Mouse (Mus musculus) liver, embryonic 16.5 days (tissue): ENCODE data around the gene Gm10322. TPM values are rescaled to one million over a fixed set of nuclear protein-coding genes. Genes with fewer than 3 reads are reported as not detected.

Experiments used
- ATAC-seq: fragments of 200-750 bp; cut with Nextera tagmentation; 2 replicates; pipeline ENCODE4 v1.8.0; 2017; ENCODE audit warnings: low read depth, mild to moderate bottlenecking, moderate number of reproducible peaks, moderate library complexity
- H3K27ac ChIP-seq: fragments of 300-500 bp; sonication (generic); 2 replicates; pipeline ENCODE4 v1.5.1; 2014; ENCODE audit warnings: mild to moderate bottlenecking, low read length
- H3K27me3 ChIP-seq: fragments of 300-500 bp; sonication (generic); 2 replicates; pipeline ENCODE4 v1.6.1; 2014; ENCODE audit warnings: low read depth, low read length, mixed read lengths; ENCODE audit not compliant: control insufficient read depth, insufficient read depth
- H3K36me3 ChIP-seq: fragments of 300-500 bp; sonication (generic); 2 replicates; pipeline ENCODE4 v1.6.1; 2014; ENCODE audit warnings: mild to moderate bottlenecking; ENCODE audit not compliant: control insufficient read depth, insufficient read depth
- H3K4me1 ChIP-seq: fragments of 300-500 bp; sonication (generic); 2 replicates; pipeline ENCODE4 v1.6.1; 2014; ENCODE audit warnings: low read depth, low read length, mixed read lengths; ENCODE audit not compliant: control insufficient read depth
- H3K4me2 ChIP-seq: fragments of 300-500 bp; sonication (generic); 2 replicates; pipeline ENCODE4 v1.6.1; 2014; ENCODE audit warnings: low read depth, low read length, mixed read lengths
- H3K4me3 ChIP-seq: fragments of 300-500 bp; sonication (generic); 2 replicates; pipeline ENCODE4 v1.5.1; 2014; ENCODE audit warnings: low read depth, mild to moderate bottlenecking, low read length
- H3K9ac ChIP-seq: fragments of 300-500 bp; sonication (generic); 2 replicates; pipeline ENCODE4 v1.6.1; 2014; ENCODE audit warnings: low read depth, low read length
- H3K9me3 ChIP-seq: fragments of 300-500 bp; sonication (generic); replicated peaks from 2 replicates; pipeline ENCODE4 v1.6.1; 2016; ENCODE audit warnings: low read length; ENCODE audit not compliant: control insufficient read depth
- WGBS: fragments of 180-500 bp; shearing (Covaris S2); extraction: QIAGEN DNeasy Blood & Tissue Kit; methylation state at CpG from one replicate; pipeline ENCODE4 v1.1.7; 2014; ENCODE audit not compliant: insufficient replicate concordance; 5-methylcytosine and 5-hydroxymethylcytosine counted together
- polyA plus RNA-seq: library from polyadenylated mRNA; unstranded; fragments of >200 nt; fragmentation: Nextera tagmentation; extraction: Ambion mirVana; gene quantifications from 2 replicates; pipeline ENCODE4 v1.2.1, GENCODE M21; 2015

Gene Gm10322
- polyA plus RNA-seq, 1 experiment from 2014 or later: not detected

DNA sequence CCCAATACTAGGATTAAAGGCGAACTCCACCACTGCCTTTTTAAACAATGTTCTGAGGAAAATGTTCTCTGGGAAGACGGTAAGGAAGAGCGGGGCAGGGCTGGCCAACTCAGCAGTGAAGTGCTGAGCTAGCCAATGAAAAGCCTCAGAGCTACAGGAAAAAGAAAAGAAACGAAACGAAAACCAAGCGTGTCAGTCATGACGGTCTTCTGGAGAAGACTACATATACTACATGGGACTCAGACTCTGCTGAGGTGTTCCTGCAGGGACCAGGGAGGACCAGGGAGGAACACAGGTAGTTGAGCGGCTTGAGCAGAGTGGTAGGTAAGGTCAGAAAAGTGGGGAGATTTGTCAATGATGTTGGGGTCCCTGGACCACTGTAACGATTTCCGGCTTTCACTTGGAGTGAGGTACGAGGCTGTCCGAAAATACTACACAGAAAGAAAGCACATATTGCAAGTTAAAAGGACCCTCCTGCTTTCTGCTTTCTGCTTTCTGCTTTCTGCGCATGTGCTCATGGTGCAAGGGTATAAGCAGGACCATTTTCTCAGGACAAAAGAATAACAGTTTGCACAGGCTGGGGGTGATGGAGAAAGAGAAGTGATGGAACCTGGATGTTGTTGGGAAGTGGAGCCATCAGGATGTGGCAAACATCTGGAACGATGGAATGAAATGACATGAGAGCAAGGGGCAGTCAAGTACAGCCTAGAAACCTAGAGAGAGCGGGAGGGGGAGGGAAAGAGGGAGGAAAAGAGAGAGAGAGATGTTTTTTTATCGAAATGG lies 21.1 kb downstream of the Gm10322 start:
- Histone ChIP-seq H3K36me3 (no peaks in the 10 kb centered on the region), H3K9me3 (no peaks in the 10 kb centered on the region), H3K4me2 (no peak overlapping the region), H3K4me3 (no peak overlapping the region), H3K4me1 (no peaks in the 10 kb centered on the region), H3K27me3 (no peaks in the 10 kb centered on the region), H3K27ac (no peak overlapping the region), H3K9ac (no peak overlapping the region)
- ATAC-seq: no peak
- 63% methylated on average over 16 of the region's 16 CpGs for WGBS

DNA sequence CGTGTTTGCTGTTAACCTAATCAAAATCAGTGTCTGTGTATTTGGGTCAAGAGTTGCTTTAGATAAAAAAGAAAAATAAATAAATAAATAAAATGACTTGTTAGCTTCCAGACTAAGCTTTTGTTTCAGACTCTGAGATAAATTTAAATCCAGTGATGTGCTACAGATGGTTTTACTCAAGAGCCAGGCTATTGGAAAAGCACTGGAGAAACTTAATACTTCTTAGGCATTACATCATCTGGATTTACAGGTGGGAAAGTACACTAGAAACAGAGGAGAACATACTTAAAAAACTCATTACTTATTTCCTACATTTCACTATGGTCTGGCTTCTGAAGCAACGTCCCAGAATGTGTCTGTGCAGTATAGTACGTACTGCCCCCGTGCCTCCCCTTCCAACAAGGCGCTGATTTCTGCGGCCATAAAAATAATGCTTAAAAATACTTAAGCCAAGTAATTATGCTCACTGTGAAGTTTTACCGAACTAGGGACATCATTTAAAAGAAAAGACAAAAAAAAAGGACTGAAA lies 21.8 kb downstream of the Gm10322 start:
- WGBS: 67% methylated on average over 7 of the region's 7 CpGs
- Histone ChIP-seq H3K27me3 (no peaks in the 10 kb centered on the region), H3K36me3 (no peaks in the 10 kb centered on the region), H3K9ac (no peak overlapping the region), H3K4me2 (no peak overlapping the region), H3K27ac (no peak overlapping the region), H3K4me3 (no peak overlapping the region), H3K9me3 (no peaks in the 10 kb centered on the region), H3K4me1 (no peaks in the 10 kb centered on the region)
- ATAC-seq: no peak

DNA sequence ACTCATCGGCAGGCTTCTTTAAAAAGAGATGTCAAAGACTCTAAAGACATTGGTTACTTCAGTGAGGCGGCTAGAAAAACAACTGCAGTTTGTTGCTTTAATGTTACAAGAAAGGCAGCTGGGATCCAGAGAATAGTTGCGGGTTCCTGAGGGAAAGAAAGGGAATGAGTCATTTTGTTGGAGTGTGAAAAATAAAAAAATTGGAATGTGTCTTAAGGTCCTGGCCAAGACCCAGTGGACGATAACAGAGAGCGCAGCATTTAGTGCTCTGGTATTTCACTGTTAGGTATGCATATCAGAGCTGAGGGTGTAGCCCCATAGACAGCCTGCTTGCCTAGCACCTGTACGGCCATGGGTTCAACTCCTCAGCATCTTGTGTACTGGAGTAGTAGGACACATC lies 22.7 kb downstream of the Gm10322 start:
- Histone ChIP-seq H3K27ac (no peak overlapping the region), H3K4me3 (no peak overlapping the region), H3K4me2 (no peak overlapping the region), H3K27me3 (no peaks in the 10 kb centered on the region), H3K36me3 (no peaks in the 10 kb centered on the region), H3K4me1 (no peaks in the 10 kb centered on the region), H3K9ac (no peak overlapping the region), H3K9me3 (no peaks in the 10 kb centered on the region)
- 76% methylated on average over 6 of the region's 6 CpGs for WGBS
- no peak for ATAC-seq

DNA sequence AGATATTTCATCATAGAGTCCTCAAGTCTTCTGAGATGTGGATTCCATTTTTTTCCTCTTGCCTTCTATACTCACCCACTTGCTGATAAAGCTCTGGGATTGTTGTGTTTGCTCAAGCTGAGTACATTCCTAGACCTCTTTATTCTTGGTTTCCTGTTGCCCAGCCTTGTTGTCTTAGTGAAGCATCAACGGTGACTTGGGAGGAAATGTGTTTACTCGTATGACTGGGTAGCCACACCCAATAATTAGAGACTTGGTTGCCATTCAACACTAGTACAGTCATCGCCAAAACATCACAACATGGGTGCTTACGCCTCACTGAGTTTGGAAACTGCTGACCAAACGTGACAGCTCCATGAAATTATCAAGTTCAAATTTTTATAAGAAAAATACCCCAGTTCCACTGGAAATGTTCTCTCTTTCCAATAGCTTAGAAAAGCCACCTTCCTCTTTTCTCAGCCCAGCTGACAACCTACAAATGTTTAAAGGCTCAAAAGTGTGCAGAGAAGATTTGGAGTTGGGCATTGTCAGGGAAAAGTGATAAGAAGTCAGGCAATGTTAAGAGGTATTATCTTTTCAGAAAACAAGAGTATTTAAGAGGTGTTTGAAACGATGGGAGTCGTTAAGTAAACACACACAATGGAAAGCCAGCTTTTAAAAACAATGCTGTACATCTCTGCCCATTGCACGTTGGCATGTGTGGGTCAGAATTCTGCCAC lies 27.0 kb downstream of the Gm10322 start:
- no peak overlapping the region for H3K9ac ChIP-seq
- H3K9me3 ChIP-seq: no peaks in the 10 kb centered on the region
- ATAC-seq: no peak
- no peak overlapping the region for H3K27ac ChIP-seq
- H3K4me1 ChIP-seq: no peaks in the 10 kb centered on the region
- no peaks in the 10 kb centered on the region for H3K27me3 ChIP-seq
- no peak overlapping the region for H3K4me2 ChIP-seq
- H3K36me3 ChIP-seq: no peaks in the 10 kb centered on the region
- 27% methylated on average over 8 of the region's 8 CpGs for WGBS
- H3K4me3 ChIP-seq: no peak overlapping the region

DNA sequence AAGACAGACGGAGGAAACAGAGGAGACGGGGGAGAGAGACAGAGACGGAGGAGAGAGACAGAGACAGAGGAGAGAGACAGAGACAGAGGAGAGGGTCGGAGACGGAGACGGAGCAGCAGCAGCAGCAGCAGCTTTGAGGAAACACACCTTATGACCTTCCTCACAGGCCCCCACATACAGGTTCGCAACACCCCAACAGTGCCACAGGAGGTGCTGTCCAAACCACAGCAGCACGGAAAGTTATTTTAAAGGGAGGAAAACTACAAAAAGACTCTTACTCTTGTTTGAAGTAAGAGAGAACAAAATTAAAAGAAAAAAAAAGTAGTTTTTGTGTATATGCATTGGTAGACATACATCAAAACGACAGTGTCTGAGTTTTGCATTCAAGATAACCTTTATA lies 27.8 kb downstream of the Gm10322 start:
- no peaks in the 10 kb centered on the region for H3K27me3 ChIP-seq
- no peak overlapping the region for H3K27ac ChIP-seq
- no peak for ATAC-seq
- no peaks in the 10 kb centered on the region for H3K9me3 ChIP-seq
- no peaks in the 10 kb centered on the region for H3K36me3 ChIP-seq
- H3K4me1 ChIP-seq: no peaks in the 10 kb centered on the region
- no peak overlapping the region for H3K4me3 ChIP-seq
- 48% methylated on average over 9 of the region's 9 CpGs for WGBS
- no peak overlapping the region for H3K4me2 ChIP-seq
- no peak overlapping the region for H3K9ac ChIP-seq

DNA sequence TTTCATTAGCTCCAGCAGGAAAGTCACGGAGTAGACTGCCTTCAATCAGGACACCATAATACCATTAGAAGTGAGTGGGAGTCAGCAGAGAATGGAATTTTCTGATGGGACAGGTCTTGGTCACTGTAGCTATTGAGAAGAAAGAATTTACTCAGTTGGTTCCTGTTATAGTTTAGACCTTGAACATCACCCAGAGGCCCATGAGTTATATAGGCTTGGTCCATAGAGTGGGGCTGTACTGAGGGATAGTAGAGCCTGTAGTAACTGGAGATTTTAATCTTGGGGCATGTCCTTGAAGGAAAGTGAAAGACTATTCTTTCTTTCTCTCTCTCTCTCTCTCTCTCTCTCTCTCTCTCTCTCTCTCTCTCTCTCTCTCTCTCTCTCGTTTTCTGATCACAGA lies 28.8 kb downstream of the Gm10322 start:
- WGBS: 40% methylated on average over 2 of the region's 2 CpGs
- ATAC-seq: no peak
- H3K27me3 ChIP-seq: no peaks in the 10 kb centered on the region
- no peak overlapping the region for H3K4me2 ChIP-seq
- H3K4me3 ChIP-seq: no peak overlapping the region
- H3K36me3 ChIP-seq: no peaks in the 10 kb centered on the region
- H3K9me3 ChIP-seq: no peaks in the 10 kb centered on the region
- no peaks in the 10 kb centered on the region for H3K4me1 ChIP-seq
- no peak overlapping the region for H3K27ac ChIP-seq
- H3K9ac ChIP-seq: no peak overlapping the region

DNA sequence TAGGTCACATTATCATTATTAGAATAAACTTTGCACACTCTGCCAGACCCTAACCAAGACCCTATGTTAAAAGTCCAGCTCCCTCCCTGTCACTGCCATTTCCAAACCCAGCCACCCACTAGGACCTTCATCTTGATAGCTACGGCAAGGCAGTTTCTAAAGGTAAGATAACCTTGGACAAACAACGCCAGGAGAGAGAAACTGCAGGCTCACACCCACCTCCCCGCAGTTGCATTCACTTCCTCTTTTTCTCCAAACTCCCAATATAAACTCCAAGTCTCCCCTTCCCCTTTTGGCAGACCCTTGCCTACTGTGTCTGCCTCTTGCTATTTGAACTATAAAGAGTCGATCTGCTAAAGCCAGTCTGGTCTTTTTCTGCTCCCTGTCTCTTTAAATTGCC lies 29.3 kb downstream of the Gm10322 start:
- H3K27me3 ChIP-seq: no peaks in the 10 kb centered on the region
- no peaks in the 10 kb centered on the region for H3K9me3 ChIP-seq
- 8% methylated on average over 4 of the region's 4 CpGs for whole genome bisulfite sequencing
- H3K36me3 ChIP-seq: no peaks in the 10 kb centered on the region
- H3K4me1 ChIP-seq: no peaks in the 10 kb centered on the region
- H3K27ac ChIP-seq: no peak overlapping the region
- no peak overlapping the region for H3K4me2 ChIP-seq
- no peak overlapping the region for H3K4me3 ChIP-seq
- H3K9ac ChIP-seq: no peak overlapping the region
- no peak for ATAC-seq

DNA sequence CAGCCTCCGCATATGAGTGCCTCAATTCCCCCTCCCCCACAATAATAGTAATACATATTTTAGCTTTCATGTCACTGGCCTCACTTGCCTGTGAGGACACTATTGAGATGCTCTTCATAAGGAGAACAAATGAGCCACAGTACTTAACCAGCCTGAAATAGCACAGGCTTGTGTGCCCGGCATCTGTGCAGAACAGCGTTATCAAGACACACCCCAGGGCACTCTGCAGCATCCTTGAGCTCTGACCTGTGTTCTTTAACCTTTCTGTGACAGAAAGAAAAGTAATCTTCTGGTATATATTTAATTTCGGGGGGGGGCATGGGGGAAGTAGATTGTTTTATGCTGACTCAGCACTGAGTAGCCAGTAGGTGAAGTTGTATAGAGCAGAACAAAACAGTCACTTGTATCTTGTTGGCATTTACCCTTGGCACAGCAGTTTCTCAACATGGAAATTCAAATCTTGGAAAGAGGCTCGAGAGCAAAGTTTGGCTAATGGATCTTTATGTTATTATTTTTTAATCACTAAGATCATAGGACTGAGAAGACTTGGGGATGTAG lies 31.0 kb downstream of the Gm10322 start:
- no peaks in the 10 kb centered on the region for H3K27me3 ChIP-seq
- no peaks in the 10 kb centered on the region for H3K9me3 ChIP-seq
- 72% methylated on average over 5 of the region's 5 CpGs for WGBS
- H3K4me3 ChIP-seq: no peak overlapping the region
- H3K9ac ChIP-seq: no peak overlapping the region
- H3K4me1 ChIP-seq: no peaks in the 10 kb centered on the region
- no peak overlapping the region for H3K27ac ChIP-seq
- ATAC-seq: no peak
- no peaks in the 10 kb centered on the region for H3K36me3 ChIP-seq
- no peak overlapping the region for H3K4me2 ChIP-seq

DNA sequence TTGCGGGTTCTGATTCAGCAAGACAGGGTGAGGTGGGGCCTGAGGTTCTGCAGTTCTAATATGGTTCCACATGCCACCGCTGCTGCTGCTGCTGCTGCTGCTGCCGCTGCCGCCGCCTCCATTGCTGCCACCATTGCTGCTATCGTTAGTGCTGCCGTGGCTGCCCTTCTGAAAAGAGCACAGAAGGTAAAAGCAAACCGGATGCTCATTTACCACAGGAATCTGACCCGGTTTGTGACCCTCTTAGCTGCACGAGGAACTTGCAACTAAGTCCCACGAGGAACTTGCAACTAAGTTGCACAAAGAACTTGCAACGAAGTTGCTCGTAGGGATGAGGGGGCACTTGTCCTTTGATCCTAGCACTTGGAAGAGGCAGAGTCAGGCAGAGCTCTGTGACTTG lies 40.9 kb downstream of the Gm10322 start:
- Histone ChIP-seq H3K9me3 (no peaks in the 10 kb centered on the region), H3K36me3 (no peaks in the 10 kb centered on the region), H3K27me3 (no peaks in the 10 kb centered on the region), H3K27ac (no peak overlapping the region), H3K4me1 (no peaks in the 10 kb centered on the region), H3K9ac (no peak overlapping the region), H3K4me3 (no peak overlapping the region), H3K4me2 (no peak overlapping the region)
- WGBS: 37% methylated on average over 13 of the region's 13 CpGs
- no peak for ATAC-seq
